Mouse (Mus musculus): Measurements from ENCODE around the gene Cbx1. TPM values are rescaled to one million over a fixed set of nuclear protein-coding genes. Genes with fewer than 3 reads are reported as not detected.
A peak's percentile ranks its signal among the peaks of the same experiment; 100 is the strongest.
"Not testable (repeated sequence)": the region's sequence is repeated elsewhere in the genome, so short reads cannot be mapped to it uniquely, and the experiment has no call there.

Gene Cbx1
- polyA plus RNA-seq, 1 experiment from 2014 or later = 189 TPM

DNA sequence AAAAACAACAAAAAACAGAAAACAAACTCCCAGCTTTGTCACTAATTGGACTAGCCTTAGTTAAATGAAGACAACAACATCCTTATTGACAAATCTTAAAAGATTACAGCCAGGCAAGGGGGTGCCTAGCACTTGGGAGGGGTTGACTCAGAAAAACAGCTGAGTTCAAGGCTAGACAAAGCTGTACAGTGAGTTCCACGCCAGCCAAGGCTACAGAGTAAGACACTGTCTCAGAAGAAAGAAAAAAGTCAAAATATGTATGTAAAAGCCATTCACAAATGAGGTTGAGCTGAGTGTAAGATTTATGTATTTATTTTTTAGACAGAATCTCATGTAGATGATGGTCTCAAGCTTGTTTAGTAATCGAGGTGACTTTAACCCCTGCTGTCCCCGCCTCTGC is 51.0 kb downstream of the Cbx1 start:
- Histone ChIP-seq H3K4me1 (replicated peaks) (no peaks in the 10 kb centered on the region), H3K36me3 (no peaks in the 10 kb centered on the region), H3K9ac (replicated peaks) (no peak overlapping the region), H3K4me2 (no peak overlapping the region), H3K27me3 (peaks cover 4% of the 10 kb centered on the region; the same call in 1 of the 2 replicates), H3K9me3 (no peaks in the 10 kb centered on the region), H3K27ac (no peak overlapping the region), H3K4me3 (replicated peaks) (no peak overlapping the region)
- no peak for ATAC-seq (ENCODE audit: insufficient number of reproducible peaks, insufficient read depth, low FRiP score, low TSS enrichment, low read depth)
- WGBS = 70% methylated on average over 3 of the region's 3 CpGs

DNA sequence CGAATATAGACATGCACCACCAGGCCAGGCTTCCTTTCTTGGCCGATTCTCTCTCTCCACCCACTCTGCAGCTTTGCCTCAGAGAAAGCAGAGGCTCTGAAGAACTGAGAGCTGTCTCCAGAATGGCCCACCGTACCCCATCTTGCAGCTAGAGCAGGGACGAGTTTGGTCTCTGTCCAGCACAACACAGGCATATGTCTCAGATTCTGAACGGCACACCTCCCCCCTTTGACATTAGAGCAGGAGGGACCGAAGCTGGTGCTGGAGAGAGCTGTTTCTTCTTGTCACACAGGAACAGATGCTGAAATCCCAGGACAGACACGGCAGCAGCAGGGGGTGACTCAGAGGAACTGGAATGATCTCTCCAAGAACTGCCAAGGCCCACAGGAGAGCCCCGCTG is 51.4 kb downstream of the Cbx1 start:
- Histone ChIP-seq H3K4me1 (replicated peaks) (no peaks in the 10 kb centered on the region), H3K27ac (no peak overlapping the region), H3K4me3 (replicated peaks) (no peak overlapping the region), H3K27me3 (peaks cover 4% of the 10 kb centered on the region; the same call in 1 of the 2 replicates), H3K9me3 (no peaks in the 10 kb centered on the region), H3K4me2 (no peak overlapping the region), H3K36me3 (no peaks in the 10 kb centered on the region), H3K9ac (replicated peaks) (no peak overlapping the region)
- no peak for ATAC-seq (ENCODE audit: insufficient number of reproducible peaks, insufficient read depth, low FRiP score, low TSS enrichment, low read depth)
- 48% methylated on average over 8 of the region's 8 CpGs for WGBS

DNA sequence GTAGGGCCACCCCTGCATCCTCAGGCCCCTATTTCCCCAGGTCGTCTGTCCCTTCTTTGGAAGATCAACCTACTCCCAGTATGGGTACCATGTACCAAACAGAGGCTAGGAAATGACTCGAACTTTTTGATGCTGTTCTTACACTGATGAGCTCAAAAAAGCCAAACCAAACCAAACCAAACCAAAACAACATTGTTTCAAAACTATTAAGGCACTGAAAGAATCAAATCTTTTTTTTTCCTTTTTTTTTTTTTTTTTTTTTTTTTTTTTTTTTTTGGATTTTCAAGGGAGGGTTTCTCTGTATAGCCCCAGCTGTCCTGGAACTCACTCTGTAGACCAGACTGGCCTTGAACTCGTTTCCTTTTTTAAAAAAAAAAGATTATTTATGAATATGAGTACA is 54.7 kb downstream of the Cbx1 start:
- no peak overlapping the region for H3K4me3 ChIP-seq (replicated peaks)
- no peak for ATAC-seq (ENCODE audit: insufficient number of reproducible peaks, insufficient read depth, low FRiP score, low TSS enrichment, low read depth)
- no peak overlapping the region for H3K27ac ChIP-seq
- peaks cover 8% of the 10 kb centered on the region for H3K4me1 ChIP-seq (replicated peaks)
- no peak overlapping the region for H3K4me2 ChIP-seq
- WGBS = 60% methylated on average over 3 of the region's 3 CpGs
- no peak overlapping the region for H3K9ac ChIP-seq (replicated peaks)
- no peaks in the 10 kb centered on the region for H3K36me3 ChIP-seq
- H3K27me3 ChIP-seq = peaks cover 3% of the 10 kb centered on the region; the same call in 1 of the 2 replicates
- H3K9me3 ChIP-seq = no peaks in the 10 kb centered on the region

DNA sequence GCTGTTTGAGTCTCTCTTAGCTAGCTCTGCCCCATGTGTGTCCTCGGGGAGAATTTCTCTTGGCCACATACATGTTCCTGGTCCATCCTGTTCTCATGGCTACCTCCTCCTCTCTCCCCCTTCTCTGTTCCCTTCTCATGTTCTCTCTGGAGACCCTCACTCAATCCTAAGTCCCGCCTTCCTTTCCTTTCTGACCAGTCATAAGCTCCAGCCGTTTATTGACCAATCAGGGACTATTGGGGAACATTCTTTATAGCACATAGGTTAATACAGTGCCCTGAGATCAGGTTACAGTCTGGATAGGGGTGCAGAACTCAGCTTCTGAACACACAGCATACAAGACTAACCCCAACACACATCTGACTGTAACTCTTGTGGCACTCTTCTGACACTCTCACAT is 58.3 kb downstream of the Cbx1 start:
- H3K9ac ChIP-seq (replicated peaks) = no peak overlapping the region
- H3K4me1 ChIP-seq (replicated peaks) = peaks cover 14% of the 10 kb centered on the region
- H3K9me3 ChIP-seq = no peaks in the 10 kb centered on the region
- H3K27me3 ChIP-seq = peaks cover 5% of the 10 kb centered on the region; the same call in 1 of the 2 replicates
- 25% methylated on average over 3 of the region's 3 CpGs for WGBS
- peak overlapping the region; percentile 19; the same call in 1 of the 2 replicates for H3K27ac ChIP-seq
- no peak overlapping the region for H3K4me3 ChIP-seq (replicated peaks)
- ATAC-seq (ENCODE audit: insufficient number of reproducible peaks, insufficient read depth, low FRiP score, low TSS enrichment, low read depth) = peak; percentile 83
- no peaks in the 10 kb centered on the region for H3K36me3 ChIP-seq
- no peak overlapping the region for H3K4me2 ChIP-seq

DNA sequence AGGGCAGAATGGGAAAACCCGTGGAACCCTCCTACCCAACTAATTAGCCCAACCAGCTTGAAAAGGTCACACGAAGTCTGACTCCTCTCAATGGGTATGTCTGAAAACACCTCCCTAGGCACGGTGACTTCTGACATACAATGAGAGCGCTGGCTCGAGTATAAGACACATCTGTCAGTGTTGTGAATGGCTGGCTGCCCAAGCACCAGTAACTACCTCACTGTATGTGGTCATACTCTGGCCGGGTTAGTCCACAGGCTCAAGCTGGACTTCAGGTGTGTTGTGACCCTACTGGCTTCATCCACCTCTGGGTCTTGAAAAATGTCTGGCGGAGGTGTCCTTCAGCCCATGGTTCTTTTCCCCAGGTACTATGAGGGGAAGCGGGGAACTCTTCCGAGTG is 59.8 kb downstream of the Cbx1 start:
- Histone ChIP-seq H3K36me3 (no peaks in the 10 kb centered on the region), H3K9me3 (no peaks in the 10 kb centered on the region), H3K4me3 (replicated peaks) (no peak overlapping the region), H3K9ac (replicated peaks) (no peak overlapping the region), H3K4me2 (no peak overlapping the region), H3K27me3 (peaks cover 5% of the 10 kb centered on the region; the same call in 1 of the 2 replicates), H3K27ac (no peak overlapping the region), H3K4me1 (replicated peaks) (peaks cover 14% of the 10 kb centered on the region)
- 73% methylated on average over 9 of the region's 9 CpGs for WGBS
- no peak for ATAC-seq (ENCODE audit: insufficient number of reproducible peaks, insufficient read depth, low FRiP score, low TSS enrichment, low read depth)

DNA sequence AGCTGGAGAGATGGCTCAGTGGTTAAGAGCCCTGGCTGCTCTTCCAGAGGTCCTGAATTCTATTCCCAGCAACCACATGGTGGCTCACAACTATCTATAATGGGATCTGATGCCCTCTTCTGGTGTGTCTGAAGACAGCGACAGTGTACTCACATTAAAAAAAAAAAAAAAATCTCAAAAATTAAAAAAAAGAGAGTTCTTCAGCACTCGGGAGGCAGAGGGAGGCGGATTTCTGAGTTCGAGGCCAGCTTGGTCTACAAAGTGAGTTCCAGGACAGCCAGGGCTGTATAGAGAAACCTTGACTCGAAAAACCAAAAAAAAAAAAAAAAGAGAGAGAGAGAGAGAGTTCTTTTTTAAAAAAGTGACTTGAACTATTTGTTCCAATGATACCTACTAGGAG is 60.2 kb downstream of the Cbx1 start:
- not testable (repeated sequence) for H3K9ac ChIP-seq (replicated peaks); ATAC-seq (ENCODE audit: insufficient number of reproducible peaks, insufficient read depth, low FRiP score, low TSS enrichment, low read depth); H3K36me3 ChIP-seq; H3K9me3 ChIP-seq; H3K27me3 ChIP-seq
- WGBS = 80% methylated on average over 5 of the region's 5 CpGs
- Histone ChIP-seq H3K4me2 (peak overlapping the region; percentile 70), H3K4me1 (replicated peaks) (peaks cover 14% of the 10 kb centered on the region), H3K4me3 (replicated peaks) (peak overlapping the region; percentile 71), H3K27ac (peak overlapping the region; percentile 72; the same call in 1 of the 2 replicates)

DNA sequence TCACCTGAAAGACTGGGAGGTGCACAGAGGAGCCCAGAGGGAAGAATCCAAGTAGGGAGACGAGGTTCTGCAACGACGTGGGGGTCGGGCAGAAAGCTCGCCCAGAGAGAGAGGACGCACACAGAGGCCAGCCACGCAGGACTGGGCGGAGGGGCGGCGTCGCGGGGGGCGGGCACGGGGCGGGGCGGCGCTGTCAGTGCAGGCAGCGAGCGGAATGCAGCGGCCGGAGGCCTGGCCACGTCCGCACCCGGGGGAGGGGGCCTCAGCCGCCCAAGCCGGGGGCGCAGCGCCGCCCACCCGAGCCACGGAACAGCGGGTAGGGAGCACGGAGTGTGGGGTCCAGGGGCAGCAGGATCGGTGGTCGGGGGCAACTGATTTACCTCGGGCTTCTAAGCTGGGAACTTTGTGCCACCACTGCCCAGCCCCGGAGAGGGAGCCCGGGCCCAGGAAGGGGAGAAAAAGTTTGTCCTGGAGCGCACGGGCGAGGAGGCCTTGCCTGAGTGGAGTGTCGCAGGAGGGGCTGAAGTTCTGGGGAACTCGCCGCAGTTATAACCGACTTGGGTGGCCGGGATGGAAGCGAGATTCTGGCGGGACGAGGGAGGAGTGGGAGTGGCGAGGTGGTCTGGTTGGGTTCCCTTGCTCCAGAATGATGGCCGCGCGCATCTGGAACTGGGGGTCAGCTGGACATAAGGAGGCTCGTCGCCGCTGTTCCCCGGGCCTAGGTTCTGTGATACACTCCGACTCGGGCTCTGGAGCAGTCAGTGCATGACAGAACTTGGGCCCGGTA is 60.9 kb downstream of the Cbx1 start, which contains the start of gene Copz2:
TSS of gene Copz2 (plus strand) at position 190 of the 787 bp plus-strand sequence.
- under 1% methylated on average over 57 of the region's 60 CpGs for WGBS
- ATAC-seq (ENCODE audit: insufficient number of reproducible peaks, insufficient read depth, low FRiP score, low TSS enrichment, low read depth) = peak; percentile 53; the same call in 1 of the 2 replicates
- Histone ChIP-seq H3K9ac (replicated peaks) (peak within 1 kb of the TSS; percentile 77), H3K4me2 (peak within 1 kb of the TSS; percentile 70), H3K27ac (peak within 1 kb of the TSS; percentile 72), H3K4me1 (replicated peaks) (peaks cover 14% of the 10 kb centered on the region), H3K4me3 (replicated peaks) (peak within 1 kb of the TSS; percentile 71), H3K36me3 (peaks cover under 1% of the 10 kb centered on the region; the same call in 1 of the 2 replicates), H3K9me3 (no peaks in the 10 kb centered on the region), H3K27me3 (peaks cover 5% of the 10 kb centered on the region; the same call in 1 of the 2 replicates)

DNA sequence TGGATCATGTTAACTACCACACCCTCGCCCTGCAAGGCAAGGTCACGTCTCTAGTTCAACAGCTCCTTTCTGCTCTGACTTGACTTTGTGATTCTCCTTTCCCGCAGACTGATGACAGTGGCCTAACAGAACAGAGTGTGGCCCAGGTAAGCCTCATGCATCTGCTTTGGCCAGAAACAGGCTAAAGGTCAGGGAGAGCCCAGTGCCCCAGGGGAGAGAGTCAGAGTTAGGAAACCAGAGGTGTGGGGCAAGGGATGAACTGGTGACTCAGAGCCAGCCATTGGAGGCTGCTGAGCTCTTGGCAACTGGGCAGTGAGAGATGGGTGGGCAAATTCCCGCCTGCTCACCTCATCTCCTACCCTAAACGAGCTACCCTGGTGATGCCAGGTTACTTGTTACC is 68.5 kb downstream of the Cbx1 start:
- H3K9ac ChIP-seq (replicated peaks) = no peak overlapping the region
- no peak overlapping the region for H3K27ac ChIP-seq
- peaks cover 18% of the 10 kb centered on the region for H3K4me1 ChIP-seq (replicated peaks)
- H3K9me3 ChIP-seq = no peaks in the 10 kb centered on the region
- H3K4me2 ChIP-seq = no peak overlapping the region
- ATAC-seq (ENCODE audit: insufficient number of reproducible peaks, insufficient read depth, low FRiP score, low TSS enrichment, low read depth) = no peak
- H3K27me3 ChIP-seq = peaks cover 8% of the 10 kb centered on the region
- peaks cover 6% of the 10 kb centered on the region for H3K36me3 ChIP-seq
- H3K4me3 ChIP-seq (replicated peaks) = no peak overlapping the region
- WGBS = 69% methylated on average over 5 of the region's 5 CpGs

MicroRNAs within 50 kb of the gene (microRNA counts, 519-probe panel; counts per million panel counts)
- microRNA mmu-miR-152 = 6,651 counts per million, percentile 80 among the panel's probes with 10 or more counts

Small RNAs within 50 kb of the gene (microRNA-seq; reads per million reads assigned to microRNA genes)
- 102 reads per million, percentile 52 among the genes with 10 or more reads in this experiment for gene Mir152

Other genes starting within 250 kb of the Cbx1 start
- 21.1 and 21.2 TPM in 2 replicates for gene Snx11, start 11.6 kb upstream of the Cbx1 start, polyA plus RNA-seq (2016; fragmentation: Nextera tagmentation; extraction: Ambion mirVana)
- 66.3 and 70.1 TPM in 2 replicates for gene Nfe2l1, start 40.8 kb downstream of the Cbx1 start, polyA plus RNA-seq (2016; fragmentation: Nextera tagmentation; extraction: Ambion mirVana)
- gene Copz2, start 60.7 kb downstream of the Cbx1 start, polyA plus RNA-seq (2016; fragmentation: Nextera tagmentation; extraction: Ambion mirVana) = 78.1 and 88.3 TPM in 2 replicates
- 87.8 and 89.6 TPM in 2 replicates for gene Cdk5rap3, start 127.4 kb downstream of the Cbx1 start, polyA plus RNA-seq (2016; fragmentation: Nextera tagmentation; extraction: Ambion mirVana)
- gene Prr15l, start 139.0 kb downstream of the Cbx1 start, polyA plus RNA-seq (2016; fragmentation: Nextera tagmentation; extraction: Ambion mirVana) = 0.84 and 1.1 TPM in 2 replicates
- 18.4 and 19.7 TPM in 2 replicates for gene Pnpo, start 154.9 kb downstream of the Cbx1 start, polyA plus RNA-seq (2016; fragmentation: Nextera tagmentation; extraction: Ambion mirVana)
- 13.7 and 17.8 TPM in 2 replicates for gene Sp2, start 193.8 kb downstream of the Cbx1 start, polyA plus RNA-seq (2016; fragmentation: Nextera tagmentation; extraction: Ambion mirVana)
- gene Sp6, start 224.3 kb downstream of the Cbx1 start, polyA plus RNA-seq (2016; fragmentation: Nextera tagmentation; extraction: Ambion mirVana) = 6.5 and 7.7 TPM in 2 replicates
- gene Scrn2, start 240.8 kb downstream of the Cbx1 start, polyA plus RNA-seq (2016; fragmentation: Nextera tagmentation; extraction: Ambion mirVana) = 32.4 and 35.1 TPM in 2 replicates